Mouse (Mus musculus): Measurements from ENCODE around the gene Gm16181. TPM values are rescaled to one million over a fixed set of nuclear protein-coding genes. Genes with fewer than 3 reads are reported as not detected.

The Gm16181 gene
- total RNA-seq, 4 experiments from 2014 or later, result not detected

DNA sequence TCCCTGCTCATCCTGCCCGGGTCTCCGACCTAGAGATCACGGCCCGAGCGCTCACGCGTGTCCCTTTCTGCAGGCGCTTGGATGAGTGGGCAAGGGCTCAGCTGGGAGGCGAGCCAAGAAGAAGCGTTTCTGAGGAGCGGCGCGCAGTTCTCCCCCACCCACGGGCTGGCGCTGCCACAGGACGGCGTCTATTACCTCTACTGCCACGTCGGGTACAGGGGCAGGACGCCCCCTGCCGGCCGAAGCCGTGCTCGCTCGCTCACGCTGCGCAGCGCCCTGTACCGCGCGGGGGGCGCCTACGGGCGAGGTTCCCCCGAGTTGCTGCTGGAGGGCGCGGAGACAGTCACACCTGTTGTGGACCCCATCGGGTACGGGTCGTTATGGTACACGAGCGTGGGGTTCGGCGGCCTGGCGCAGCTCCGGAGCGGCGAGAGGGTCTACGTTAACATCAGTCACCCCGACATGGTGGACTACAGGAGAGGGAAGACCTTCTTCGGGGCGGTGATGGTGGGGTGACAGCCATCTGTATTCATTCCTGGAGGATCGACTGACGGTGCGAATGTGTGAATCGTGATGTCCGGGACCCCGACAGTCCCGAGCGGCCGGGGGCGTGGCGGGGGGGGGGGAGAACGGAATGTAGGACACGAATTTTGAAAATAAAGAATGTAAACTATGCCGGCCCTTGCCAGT lies 24.9 kb upstream of the Gm16181 start:
- peak in 1 of 2 experiments; percentile 60 for DNase-seq (ENCODE audit: low spot score in 2 of 2)

DNA sequence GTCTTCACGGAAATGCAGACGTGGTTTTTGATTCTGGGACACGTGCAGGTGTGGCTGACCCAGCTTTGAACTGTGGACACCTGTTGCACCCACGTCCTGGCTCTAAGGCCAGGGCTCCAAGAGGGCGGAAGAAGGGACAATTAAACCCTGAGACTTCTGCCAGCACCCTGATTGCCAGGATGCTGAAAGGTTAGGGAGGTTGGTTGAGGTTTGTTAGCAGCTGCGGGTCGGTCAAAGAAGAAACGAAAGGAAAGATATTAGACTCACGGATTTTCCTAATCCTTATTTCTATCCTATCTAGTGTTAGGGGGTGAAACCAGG lies 24.4 kb upstream of the Gm16181 start:
- DNase-seq (ENCODE audit: low spot score in 2 of 2), result no peak

DNA sequence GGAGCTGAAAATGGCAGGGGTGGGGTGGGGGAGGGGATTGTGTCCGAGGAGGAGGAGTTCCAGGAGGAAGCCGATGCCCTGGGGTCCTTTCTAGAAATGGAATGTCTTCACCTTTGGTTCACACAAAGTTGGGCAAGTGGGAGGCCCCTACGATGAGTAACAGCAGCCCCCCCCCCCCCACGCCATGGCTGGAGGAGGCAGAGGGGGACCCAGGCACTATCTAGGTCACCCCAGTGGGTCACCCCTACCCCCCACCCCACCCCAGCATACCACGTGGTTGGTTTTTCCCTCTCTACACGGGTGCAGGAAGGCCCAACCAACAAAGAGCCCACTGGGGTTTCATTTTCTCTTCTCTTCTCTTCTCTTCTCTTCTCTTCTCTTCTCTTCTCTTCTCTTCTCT lies 23.5 kb upstream of the Gm16181 start:
- DNase-seq (ENCODE audit: low spot score in 2 of 2), result no peak

DNA sequence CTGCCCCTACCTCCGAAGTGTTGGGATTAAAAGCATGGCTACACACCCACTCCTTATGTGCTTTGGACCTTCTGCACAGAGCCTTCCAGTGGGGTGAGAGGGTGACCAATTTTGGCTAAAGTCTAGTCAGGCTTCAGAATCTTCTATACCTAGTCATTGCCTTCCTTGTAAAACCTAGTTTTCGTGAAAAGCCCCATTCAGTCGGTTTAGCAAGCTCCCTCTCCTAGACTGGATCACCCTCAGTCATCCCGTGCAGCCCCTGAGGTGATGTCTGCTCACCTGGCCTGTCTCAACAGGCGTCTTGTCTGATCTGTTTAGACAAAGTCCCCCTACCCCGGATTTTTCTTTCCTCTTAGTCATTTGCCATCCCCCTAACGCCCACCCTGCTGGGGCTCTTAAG lies 22.6 kb upstream of the Gm16181 start:
- no peak for DNase-seq (ENCODE audit: low spot score in 2 of 2)

DNA sequence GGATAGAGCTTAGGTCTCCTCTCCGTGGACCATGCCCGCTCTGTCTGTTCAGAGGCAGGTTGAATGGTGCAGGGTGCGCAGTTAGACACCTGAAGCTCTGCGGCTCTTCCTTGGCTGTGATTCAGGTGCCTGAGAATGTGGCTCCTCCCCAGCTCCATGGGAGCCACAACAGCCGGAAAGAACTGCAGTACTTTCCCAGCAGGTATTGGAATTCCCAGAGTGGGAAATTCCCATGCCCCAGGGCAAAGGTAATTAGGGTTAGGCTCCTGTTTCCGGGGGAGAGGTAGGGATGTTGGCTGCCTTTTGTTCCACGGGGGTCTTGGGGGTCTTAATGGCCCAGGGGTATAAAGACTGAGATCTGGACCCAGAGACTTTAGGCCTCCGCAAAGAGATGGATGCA lies 21.7 kb upstream of the Gm16181 start:
- DNase-seq (ENCODE audit: low spot score in 2 of 2), result no peak

DNA sequence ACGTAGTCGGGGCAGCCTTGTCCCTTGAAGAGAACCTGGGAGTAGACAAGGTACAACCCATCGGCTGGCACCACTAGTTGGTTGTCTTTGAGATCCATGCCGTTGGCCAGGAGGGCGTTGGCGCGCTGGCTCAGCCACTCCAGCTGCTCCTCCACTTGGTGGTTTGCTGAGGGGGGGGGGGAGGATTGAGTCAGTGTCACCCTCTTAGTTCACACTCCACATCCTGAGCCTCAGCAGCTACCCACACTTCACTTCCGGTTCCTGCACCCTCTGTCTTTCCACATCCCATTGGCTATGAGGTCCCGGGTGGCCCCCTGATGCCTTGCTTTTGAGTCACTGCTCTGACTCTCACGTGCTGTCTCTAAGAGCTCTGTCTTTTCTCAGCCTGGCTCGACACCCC lies 20.2 kb upstream of the Gm16181 start:
- DNase-seq (ENCODE audit: low spot score in 2 of 2), result no peak

DNA sequence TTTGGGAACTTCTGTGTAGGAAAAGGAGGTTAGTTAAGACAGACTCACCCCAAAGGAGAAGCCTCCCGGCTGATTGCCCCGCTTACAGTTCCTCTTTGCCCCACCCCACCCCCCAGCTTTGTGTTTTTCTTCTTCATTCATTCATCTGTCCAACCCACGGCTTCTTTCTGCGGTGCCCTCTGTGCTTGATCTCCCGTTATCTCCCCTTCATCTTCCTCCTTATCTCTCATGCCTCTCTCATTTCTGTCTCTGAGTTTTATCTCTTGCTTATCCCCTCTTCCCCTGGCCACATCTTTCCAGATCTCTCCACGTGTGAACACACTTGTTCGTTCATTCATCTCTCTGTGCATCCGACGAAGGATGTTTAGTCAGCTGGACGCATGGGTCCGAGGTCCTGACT lies 19.5 kb upstream of the Gm16181 start:
- DNase-seq (ENCODE audit: low spot score in 2 of 2), result no peak

DNA sequence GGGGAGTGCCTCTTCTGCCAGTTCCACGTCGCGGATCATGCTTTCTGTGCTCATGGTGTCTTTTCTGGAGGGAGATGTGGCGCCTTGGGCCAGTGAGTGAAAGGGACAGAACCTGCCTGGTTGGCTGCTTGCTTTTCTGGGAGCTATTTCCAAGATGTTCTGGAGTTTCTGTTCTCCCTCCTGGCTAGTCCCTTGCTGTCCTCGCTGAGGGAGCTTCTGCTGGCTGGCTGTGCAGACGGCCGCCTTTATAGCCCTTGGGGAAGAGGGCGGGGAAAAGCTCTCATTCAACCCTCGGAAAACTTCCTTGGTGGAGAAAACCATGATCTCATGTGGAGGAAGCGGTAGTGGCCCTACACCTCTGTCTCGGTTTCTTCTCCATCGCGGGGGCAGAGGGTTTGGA lies 18.8 kb upstream of the Gm16181 start, which contains the start of gene Tnf:
Gene Tnf (minus strand): TSS at position 221 of the 400 bp plus-strand sequence.
- DNase-seq (ENCODE audit: low spot score in 2 of 2), result no peak

DNA sequence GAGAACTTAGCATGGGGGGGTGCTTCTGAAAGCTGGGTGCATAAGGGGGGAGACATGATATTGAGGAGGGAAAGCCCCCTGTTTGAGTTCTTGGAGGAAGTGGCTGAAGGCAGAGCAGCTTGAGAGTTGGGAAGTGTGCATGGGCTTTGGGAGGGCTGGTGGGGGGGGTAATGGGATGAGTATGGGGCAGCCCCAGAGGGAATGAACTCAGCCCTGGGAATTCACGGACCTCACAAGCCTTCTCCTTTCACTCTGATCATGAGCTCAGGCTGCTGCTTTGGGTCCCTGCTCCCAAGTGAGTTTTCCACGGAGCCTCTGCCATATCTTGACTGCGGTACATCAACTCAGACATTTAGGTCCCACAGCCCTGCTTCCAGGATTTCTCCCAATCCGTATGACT lies 18.2 kb upstream of the Gm16181 start:
- no peak for DNase-seq (ENCODE audit: low spot score in 2 of 2)

DNA sequence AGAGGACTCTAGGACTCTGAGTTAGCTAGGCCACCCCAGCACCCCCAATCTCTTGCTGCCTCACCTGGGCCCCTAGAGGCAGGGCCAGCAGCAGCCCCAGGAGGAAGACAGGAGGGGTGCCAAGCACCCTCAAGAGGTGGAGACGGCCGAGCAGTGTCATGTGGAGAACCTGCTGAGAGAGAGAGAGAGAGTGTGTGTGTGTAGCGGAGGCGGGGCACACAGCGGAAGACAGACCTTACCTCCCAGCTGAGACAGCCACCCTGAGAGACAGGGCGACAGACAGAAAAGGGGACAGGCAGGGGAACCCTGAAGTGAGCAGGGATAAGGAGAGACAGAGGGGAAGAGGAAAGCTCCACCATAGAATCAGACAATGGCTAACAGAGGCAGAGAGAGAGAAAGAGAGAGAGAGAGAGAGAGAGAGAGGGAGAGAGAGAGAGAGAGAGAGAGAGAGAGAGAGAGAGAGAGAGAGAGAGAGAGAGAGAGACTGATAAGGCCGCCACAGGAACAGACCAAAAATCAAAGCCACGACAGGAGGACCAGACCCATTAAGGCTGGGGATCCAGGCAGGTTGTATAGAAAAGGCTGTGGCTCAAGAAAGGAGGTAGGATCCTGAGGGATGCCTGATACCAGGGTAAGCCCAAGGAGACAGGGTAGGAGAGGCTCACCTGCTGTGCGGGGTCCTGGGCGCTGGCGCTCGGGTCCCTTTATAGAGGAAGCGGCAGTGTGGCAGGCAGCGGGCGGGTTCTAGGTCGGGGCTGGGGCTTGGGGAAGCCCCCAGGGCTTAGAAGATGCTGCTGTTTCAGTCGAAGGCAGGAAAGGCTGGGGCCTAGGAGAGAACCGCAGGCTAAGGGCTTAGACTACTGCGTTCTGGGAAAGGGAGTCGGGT lies 15.9 kb upstream of the Gm16181 start, which contains the start of gene Lta:
Gene Lta (minus strand): TSS at position 858 of the 886 bp plus-strand sequence.
- DNase-seq (ENCODE audit: low spot score in 2 of 2), result no peak

DNA sequence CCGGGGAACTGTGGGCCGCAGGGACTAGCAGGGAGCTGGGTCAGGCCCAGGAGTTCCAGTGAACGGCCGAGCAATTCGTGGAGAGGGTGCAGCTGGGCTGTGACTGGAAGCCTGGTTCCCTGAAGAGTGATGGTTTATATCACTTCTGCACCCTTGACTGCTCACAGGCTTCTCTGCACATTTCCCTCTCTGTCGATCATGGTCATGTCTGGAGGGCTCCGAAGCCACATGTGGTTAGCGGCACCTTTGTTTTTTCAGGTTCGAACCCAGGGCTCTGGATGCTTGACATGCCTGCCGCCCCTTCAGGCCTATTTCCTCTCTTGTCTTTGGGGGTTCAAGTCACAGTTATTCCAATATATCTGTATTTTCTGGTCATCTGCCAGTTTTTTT lies 15.3 kb upstream of the Gm16181 start:
- no peak for DNase-seq (ENCODE audit: low spot score in 2 of 2)

DNA sequence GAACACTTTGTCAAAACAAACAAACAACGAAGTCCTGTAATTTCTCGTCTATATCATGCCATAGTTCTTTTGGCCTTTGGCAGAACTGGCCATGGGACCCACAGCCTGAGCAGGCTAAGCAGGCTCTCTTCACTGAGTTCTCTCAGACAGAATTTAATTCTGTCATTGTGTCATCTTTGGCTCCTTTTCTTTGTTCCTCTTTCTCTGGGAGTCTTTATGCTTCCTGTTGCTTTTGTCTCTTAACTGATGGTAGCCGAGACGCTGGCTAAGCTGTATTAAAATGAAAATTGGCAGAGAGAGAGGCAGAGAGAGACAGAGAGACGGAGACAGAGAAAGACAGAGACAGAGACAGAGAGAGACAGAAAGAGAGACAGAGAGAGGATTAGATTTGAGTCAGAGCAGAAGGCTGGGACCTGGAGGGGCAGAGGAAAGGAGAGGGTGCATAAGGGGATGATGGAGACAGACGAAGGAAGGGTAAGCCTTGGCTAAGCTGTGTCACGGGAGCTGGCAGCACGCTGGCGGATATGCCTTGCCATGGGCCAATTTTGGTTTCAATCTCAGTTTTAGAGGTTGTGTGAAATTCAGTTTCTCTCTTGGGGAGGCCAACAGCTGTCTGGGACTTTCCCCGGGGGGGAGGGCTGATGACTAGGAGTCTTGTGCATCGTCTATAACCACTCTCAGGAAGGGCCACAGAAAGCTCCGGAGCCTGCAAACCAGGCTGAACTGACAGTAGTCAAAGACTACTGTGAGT lies 10.7 kb upstream of the Gm16181 start:
- DNase-seq (ENCODE audit: low spot score in 2 of 2), result no peak

DNA sequence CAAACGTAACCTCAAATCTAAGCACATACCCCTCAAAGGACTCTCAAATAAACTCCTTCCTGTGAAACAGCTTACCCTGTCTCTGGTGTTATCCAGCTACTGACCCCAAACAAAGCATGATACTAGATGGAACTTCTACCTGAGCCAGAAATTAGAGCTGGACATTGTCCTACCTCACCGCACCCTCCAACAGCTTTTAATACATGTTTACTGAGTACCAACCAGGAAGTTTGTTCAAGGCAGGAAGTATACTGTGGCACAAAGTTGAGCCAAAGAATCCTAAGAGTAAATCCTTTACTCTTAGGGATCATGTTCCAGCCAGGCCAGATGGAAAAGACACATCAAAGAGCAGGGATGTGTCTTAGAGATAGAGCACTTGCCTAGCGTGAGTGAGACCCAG lies 10.0 kb upstream of the Gm16181 start:
- DNase-seq (ENCODE audit: low spot score in 2 of 2), result no peak

DNA sequence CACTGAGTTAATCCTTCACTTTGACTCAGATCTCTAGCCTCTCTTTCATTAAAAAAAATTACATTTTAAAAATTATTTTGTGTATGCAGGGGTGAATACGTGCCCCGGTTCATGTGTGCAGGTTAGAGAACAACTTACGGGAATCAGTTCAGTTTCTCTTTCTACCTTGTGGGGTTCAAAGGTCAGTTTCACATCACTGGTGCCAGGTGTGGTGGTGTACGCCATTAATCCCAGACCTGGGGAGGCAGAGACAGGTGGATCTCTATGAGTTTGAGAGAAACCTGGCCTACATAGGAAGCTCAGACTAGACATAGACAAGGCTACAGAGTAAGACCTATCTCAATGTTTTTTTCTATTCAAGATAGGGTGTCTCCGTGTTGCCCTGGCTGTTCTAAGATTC lies 7.6 kb upstream of the Gm16181 start:
- no peak for DNase-seq (ENCODE audit: low spot score in 2 of 2)

DNA sequence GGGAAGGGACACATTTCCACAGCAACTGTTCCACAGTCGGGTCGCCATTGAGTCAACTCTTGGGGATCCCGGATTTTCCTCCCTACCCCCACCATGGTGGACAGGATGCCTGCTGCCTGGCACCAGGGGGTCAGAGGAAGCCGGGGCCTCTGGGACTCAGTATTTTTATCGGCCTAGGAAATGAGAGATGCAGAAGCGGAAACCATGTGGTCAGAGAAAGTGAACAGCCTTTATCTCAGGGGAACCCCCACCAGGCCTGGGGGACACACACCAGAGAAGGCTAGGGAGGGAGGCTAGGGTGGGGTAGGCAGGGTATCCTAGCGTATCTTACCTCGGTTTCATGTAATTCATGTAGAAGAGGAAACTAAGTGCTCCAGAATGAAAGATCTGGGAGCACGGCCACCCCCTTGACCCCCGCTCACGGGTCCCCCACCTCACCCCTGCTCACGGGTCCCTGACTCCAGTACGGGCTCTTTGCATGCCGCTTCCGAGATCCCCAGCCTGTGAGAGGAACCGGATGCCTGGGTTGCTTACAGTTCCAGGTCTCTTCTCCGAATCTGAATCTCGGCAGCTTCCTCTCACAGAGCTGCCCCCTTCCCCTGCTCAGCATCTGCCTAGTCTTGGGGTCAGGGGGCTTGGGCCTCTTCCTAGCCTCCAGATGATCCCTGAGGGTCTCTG lies 2.0 kb upstream of the Gm16181 start:
- no peak for DNase-seq (ENCODE audit: low spot score in 2 of 2)

DNA sequence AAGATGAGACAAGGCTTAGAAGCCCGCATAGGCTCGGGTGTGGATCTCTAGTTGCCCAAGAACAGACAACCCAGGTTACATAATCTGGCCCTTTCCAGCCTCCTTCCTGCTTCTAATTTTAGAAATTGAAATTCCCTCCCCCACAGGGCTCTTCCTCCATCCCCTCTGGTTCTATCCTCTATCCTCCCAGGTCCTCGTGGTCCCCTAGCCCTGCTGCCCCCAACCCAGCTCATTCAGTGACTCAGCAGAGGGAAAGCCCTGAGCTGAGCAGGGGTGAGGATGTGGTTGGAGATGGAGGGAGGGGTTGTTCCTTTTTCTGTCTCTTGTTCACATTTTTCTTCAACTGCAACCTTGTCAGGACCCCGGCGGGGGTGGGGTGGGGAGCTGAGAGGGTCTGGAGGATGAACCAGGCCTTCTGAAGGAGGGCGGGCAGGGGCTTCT lies 1.0 kb upstream of the Gm16181 start:
- no peak for DNase-seq (ENCODE audit: low spot score in 2 of 2)

DNA sequence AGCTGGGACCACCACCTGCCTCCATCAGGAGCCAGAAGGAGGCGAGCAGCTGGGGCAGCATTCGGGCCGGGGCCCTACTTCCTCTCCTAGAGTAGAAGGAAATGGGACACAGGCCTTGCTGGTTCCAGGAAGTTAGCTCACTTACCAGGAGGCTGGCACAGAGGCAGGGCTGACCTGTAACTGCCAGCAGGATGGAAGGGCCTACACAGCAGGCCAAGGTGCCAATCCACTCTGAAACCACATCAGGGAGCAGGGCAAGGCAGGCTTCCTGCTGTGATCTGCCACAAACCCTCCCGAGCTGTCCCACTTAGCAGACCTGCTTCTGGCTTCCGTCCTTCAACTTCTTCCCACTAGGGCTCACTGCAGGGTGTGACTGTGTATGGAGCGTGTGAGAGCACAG lies 1.7 kb downstream of the Gm16181 start:
- DNase-seq (ENCODE audit: low spot score in 2 of 2), result no peak

DNA sequence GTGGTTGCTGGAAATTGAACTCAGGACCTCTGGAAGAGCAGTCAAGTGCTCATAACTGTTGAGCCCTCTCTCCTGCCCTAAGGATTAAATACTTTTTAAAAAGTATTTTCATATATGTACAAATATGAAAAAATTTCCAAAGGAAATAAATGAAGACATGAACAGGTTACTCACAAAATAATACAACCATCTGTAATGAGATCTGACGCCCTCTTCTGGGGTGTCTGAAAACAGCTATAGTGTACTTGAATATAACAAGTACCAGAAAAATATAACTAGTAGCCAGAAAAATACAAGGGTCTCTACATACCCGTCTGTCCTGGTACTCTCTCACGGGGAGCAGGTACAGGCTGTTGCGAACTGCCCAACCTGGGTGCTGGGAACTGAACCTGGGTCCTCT lies 4.0 kb downstream of the Gm16181 start:
- DNase-seq (ENCODE audit: low spot score in 2 of 2), result no peak

DNA sequence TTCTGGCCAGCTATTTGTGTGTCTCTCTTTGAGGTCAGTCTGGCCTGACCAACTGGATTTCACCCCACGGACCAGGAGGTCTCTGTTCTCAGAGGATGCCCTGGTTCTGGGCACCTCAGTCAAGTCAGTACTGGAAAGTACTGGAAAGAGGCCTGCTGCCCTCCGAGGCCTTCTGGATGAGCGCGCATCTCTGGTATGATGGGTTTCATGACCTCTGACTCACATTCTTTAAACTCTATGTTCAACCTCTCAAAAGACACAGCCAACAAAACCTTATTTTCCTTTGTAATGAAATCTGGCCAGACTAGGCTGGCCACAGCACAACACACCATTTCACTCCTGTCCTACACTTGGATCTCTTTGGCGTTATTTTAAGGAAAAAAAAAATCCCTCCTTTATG lies 4.8 kb downstream of the Gm16181 start:
- no peak for DNase-seq (ENCODE audit: low spot score in 2 of 2)

DNA sequence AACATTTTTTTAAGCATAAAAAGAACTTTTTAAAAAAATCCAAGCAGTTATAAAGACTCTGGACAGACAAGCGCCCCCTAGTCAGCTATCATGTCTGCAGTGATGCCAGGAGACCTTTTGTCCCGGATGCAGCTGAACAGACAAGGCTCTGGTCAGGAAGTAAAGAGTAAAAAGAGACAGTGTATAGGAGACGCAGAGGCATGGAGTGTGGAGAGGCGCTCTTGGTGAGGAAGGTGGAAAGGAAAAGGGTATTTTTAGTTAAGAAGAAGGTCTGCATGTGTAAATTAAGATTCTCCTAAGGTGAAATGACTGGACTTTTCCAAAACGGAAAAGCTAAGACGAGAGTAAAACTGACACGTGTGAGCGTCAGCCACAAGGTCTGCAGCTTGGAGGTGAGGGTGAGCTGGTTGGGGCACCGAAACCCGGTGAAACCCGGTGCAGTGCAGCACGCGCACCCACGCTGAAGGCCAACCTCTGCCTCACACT lies 6.0 kb downstream of the Gm16181 start:
- DNase-seq (ENCODE audit: low spot score in 2 of 2), result no peak

DNA sequence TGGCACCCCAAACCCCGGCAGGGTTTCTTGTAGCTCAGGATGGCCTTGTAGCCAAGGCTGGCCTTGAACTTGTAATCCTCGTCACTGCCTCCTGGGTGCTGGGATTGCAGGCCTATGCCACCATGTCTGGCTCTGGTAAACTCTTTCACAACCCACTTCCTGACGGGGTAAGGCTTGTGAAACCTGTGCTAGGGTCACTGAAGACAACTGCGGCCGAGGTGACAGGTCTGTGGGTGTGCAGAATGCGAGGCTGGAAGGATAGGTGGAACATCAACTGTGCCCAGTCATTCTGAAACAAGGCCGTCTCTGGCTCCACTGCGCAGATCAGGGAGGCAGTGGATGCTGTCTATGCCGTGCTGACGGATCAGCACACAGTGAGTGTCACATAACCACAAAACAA lies 10.4 kb downstream of the Gm16181 start:
- DNase-seq (ENCODE audit: low spot score in 2 of 2), result no peak

All from layer of hippocampus, adult 8-10 months (tissue).